Mouse (Mus musculus) kidney, adult 8-10 months (tissue): Measurements from ENCODE around the gene Slc6a20b.
A peak's percentile ranks its signal among the peaks of the same experiment; 100 is the strongest.
"Not testable (repeated sequence)": the region's sequence is repeated elsewhere in the genome, so short reads cannot be mapped to it uniquely, and the experiment has no call there.

Experiments used
- DNase-seq, 2 experiments: peaks; one replicate each; pipeline ENCODE4 v3.0.0; 2022

Slc6a20b gene

DNA sequence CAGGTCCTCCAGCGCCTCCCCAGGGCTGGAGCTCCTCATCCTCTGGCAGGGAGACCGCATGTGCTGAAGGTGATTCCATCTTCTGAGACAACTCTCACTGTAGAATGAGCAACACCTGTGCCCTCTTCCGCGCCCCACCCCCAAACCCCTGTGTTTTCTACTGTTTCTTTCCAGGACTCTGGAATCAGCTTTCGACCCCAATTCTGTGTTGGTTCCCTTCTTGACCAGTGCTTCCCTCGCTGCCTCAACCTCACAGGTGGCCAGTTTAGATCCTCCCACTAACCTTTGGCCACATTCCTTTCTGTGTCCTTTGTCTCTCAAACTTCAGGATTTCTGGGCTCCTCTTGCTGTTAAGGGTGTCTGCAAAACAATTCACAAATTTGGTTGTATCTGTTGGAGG is at the start of gene Slc6a20b:
Slc6a20b (minus strand) TSS at position 285 of the 400 bp plus-strand sequence.
- peak; percentile 75 to 85 for DNase-seq

DNA sequence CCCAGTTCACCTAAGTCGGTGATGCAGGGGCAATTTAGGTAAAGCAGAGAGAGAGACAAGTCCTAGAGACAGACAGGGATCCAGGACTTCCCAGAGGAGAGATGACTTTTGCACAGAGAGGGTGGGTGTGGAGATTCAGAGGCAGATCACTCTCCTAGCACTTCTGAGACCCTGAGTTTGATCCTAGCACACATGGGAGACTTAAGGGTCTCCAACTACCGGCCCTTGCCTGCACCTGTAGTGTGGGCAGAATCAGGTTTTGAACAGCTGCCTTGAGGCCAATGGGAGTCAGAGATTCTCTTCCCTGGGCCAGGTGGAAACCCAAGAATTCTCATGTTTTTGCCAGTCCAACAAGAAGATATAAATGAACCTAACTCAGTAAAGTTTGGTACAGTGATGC is 46.8 kb upstream of the Slc6a20b start:
- no peak for DNase-seq

DNA sequence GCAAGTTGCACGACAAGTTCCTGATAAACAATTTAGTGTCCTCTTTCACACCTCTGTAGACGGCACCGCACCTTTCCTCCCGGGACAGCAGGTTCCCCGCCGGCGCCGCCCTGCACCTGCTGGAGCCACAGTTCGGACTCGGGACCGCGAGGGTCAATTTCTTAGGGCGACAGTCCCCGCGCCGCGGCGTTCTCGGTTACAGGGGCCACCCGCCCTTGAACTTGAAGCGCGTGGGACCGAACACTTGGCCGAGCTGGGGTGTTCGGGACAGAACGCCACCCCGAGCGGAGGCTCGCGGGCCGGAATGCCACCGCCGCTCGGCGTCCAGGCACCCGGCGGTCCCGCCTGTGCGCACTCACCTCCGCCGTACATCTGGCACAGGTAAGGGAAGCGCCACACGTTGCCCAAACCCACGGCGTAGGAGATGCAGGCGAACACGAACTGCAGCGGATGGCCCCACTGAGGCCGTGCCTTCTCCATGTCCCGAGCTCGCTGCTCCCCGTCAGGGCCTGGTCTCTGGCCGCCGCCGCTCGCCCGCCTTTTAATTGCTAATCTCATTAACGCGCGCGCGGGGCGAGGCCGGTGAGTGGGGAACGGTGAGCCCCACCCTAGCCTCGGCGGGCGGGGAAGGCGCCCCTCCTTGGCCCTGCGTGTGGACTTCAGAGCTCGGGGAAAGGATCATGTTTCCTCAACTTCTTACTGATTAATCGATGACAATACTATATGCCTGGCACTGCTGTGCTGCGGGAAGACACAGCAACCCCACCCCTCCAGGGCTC is 46.2 kb upstream of the Slc6a20b start, which contains the start of the genes Ccr9 and Slc6a20a:
Ccr9 (plus strand) TSS at position 113 of the 779 bp plus-strand sequence.
Slc6a20a (minus strand) TSS at position 559 of the 779 bp plus-strand sequence.
- peak; percentile 71 to 75 for DNase-seq

DNA sequence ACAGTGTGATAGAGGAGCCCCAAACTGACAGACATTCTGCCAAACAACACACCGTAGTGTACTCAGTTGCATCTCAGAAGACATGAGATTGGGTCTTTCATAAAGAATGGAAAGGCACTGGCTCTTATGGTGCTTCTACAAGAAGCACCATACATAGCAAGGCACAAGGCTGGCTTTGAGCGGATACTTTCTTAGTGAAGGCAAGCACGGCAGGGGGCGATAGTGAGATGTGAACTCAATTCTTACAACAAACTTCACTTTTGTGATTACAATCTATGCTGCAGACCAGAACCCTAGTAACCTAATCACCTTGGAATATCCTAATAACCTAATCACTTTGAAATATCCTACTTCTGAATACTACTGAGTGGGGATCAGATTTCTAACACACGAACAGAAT is 33.3 kb upstream of the Slc6a20b start:
- DNase-seq: peak; percentile 28 to 62

DNA sequence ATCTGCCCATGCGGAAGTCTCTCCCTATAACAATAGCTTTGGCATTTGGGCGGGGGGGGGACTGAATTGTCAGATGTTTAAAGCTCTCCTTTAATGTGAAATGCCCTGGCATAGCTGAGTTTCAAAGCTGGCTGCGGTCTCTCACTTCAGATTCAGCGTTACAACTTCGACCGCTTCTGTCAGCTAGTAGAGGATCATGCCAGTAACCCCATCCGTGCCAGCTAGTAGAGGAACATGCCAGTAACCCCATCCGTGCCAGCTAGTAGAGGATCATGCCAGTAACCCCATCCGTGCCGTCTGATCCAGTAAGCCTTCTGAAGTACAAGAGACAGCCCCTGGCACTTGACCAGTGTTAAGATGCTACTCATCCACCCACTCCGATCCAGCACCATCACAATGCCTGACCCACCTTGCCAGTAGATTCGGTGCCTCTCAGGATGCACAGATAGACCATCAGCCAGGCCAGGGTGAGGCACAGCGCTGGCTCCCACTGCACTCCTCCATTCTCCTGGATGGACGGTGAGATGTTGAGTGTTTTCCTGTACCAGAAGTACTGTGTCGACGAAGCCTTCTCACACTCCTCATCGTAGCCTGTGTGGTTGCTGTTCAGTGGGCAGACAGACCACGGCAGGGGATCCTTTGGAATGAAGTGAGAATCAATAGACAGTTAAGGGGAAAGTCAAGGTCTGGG is 27.8 kb upstream of the Slc6a20b start:
- not testable (repeated sequence) for DNase-seq

DNA sequence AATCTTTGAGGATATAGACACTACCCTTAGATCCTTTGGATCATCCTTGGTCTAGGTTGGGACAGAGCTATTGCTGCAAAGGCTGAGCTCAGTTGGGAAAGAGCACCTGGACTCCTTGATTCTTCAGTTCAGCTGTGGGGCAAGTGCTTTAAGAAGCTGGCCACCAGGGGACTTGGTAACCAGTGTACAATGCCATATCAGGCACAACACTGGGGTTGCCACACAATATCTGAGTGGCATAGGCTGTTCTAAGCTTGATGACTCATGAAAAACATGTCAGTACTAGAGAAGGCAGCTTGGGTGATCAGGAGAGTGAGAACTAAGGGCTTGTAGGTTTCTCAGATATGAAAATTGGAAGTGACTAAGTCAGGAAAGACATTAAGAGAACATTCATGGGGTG is 26.6 kb upstream of the Slc6a20b start:
- no peak for DNase-seq

DNA sequence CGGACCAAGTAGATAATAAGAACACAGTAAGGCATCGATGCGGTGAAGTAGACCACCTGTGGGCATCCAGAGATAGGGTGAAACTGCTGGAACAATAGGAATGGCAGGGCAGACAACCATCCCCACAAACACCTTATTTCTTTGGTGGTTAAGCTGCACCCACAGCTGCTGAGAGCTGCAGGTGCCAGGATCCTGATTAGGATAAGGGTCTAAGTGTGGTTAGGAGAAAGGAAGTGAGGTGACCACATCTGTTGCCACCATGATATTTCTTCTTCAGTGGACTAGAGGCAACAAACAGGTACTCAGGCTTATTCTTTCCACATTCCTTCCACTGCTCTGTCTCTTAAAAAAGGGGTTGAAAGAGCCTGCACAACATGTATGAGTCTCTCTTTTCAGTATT is 25.1 kb upstream of the Slc6a20b start:
- DNase-seq: no peak

DNA sequence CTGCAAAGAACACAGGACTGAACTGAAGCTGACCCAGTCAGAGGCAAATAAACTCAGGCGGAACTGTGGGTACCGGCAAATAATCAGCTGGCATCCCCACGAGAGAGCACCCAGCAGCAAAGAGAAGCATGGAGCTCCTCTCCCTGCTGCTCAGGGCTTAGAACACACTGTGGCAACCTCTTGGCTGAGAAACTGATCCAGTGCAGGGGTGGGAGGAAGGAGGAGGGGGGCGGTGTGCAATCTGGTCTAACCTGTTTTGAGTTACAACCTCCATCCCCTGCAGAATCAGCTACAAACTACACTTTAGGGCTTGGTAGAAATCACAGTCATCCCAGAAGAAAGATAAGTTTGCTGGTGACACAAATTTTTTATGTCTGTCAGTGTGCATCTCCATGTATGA is 19.0 kb upstream of the Slc6a20b start:
- no peak for DNase-seq

DNA sequence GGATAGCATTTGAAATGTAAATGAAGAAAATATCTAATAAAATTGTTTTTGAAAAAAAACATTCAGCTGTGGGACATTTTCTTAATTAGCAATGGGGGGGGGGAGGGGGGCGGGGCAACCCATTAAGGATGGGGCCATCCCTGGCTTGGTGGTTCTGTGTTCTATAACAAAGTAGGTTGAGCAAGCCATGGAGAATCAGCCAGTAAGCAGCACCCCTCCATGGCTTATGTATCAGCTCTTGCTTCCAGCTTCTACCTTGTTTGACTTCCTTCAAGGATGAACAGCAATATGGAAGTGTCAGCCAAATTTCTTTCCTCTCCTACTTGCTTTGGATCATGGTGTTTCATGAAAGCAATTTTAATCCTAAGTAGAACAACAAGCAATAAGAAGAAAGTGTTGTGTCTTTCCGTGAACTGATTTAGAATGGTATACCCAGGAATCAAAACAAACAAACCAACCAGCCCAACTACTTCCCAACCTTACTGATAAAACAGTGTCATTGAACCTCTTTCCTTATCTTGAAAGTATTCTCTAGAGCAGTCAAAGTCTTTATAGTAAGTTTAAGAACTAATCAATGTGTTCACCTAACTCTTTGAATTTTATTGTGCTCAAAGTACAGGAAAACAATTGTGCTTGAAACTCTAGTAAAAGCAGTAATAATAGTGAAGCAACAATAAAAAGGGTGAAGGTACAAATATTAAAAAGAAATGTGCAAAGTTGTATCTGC is 17.6 kb upstream of the Slc6a20b start:
- DNase-seq: no peak

DNA sequence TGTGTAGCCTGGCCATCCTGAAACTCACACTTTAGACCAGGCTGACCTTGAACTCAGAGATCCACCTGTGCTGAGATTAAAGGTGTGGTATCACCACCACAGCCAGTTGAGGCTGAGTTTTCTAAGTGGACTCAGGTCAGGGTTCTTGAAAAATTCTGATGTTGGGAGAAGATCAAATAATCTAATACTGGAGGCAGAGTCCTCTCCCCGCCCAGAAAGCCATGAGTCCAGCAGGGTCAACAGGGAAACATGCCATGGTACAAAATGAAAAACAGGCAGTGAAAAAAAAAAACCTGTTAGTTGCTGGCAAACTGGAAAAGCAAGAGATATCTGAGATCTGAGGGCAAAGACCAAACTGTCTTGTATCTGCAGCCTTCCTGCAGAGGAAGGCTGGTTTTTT is 7.7 kb upstream of the Slc6a20b start:
- DNase-seq: peak; percentile 69 to 75

DNA sequence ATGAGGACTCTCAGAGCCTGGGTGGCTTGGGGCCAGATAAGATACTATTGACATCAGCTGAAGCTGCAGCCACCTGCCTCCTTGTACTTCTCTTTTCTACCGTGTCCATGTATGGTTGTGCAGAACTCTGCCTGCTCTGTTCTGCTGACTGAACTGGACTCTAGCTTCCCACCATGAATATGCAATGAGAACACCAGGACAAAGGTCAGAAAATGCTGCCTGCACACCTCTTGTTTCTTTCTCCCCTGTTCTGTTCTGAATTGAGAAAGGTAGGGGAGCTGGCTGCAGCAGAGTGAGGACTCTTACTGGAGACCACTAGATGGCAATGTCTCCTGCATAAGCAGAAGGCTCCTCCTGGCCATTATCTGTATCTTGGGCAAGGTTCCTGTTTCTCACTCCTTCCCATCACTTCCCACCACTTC is 6.3 kb upstream of the Slc6a20b start:
- peak; percentile 73 to 88 for DNase-seq

DNA sequence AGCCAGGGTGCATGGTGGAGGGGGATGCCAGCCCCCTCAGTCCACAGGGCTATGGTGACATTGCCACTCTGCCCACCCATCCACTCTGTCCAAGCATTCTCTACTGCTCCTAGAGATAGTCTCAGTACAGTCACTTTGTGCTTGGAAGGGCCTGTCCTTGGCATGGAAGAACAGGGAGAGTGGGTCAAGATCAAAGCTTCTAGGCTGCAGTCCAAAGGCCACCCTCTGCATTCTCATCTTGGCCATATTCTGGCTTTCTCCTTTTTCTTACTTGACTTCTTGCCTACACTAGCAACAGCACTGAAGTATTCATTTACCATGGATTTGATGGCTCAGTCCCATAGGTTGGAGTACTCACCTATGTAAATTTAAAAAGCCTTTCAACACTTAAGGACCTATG is 5.9 kb upstream of the Slc6a20b start:
- DNase-seq: peak; percentile 40 to 49

DNA sequence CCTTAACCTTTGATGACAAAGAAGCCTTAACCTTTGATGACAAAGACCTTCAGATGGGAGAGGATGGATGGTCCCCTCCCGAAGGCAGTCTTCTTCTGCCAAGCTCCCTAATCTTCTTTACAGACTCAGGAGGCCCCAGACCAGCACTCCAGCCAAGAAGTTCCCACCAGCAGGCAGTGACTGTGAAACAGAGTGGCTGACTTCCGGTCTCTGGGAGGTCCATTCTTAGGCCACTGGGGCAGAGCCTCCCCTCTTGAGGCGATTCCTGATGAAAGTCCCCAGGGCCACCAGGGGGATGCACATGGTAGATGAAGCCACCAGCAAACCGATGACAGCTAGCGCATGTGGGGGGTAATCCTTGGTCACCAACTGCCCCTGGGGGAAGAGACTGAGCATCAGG is 4.4 kb upstream of the Slc6a20b start:
- DNase-seq: no peak

DNA sequence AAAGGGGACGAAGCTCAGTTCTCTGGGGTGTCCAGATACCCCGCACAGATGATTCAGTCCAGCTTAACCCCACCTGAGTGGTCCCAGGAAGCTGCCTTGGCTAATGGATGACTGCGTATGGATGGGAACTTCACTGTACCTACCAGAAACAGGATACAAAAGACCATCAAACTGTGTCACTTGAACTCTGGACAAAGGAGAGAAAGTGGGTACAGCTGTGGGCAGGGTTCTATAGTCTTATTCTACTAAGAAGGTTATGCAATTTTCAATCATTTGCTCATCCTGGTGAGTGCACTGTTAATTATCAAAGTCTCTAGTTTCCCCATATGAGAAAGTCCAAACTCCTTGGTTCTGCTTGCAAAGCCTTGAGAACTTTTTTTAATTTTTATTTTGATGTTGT is 628 bp upstream of the Slc6a20b start:
- peak; percentile 35 to 67 for DNase-seq

DNA sequence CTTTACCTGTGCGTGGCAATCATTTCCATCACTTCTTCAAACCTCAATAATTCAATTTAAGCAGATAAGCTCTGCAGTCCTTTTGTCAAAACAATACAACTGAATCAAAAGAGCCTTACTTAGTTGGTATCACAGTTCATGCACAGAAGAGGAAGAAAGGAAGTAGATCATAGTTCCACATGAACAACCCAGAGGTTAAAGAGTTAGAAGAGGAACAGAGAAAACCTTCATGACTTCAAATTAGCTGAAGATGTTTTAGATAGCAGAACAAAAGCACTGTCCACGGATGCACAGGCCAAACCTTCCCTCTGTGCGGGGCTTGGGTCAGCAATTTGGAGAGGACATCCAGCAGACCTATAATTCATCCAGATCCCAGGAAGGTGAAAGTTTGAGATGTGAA is 699 bp downstream of the Slc6a20b start:
- no peak for DNase-seq

DNA sequence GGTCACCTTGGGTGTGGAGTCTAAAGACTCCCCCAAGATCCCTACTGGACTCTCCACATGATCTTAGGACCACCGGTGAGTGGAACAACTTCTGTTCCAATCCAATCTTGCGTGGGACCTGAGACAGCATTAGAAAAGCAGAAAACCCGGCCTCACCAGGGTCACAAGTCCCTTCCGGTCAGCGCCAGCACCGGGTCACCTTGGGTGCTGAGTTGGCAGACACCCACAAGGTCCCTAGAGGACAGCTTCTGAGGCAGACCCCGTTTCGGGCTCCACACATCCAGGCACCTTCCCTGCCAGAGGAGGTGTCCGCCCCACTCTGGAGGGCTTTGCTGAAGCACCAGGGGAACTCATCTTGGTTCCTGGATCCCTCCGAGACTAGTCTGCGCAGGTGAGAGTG is 6.5 kb downstream of the Slc6a20b start:
- DNase-seq: peak; percentile 53 to 63

DNA sequence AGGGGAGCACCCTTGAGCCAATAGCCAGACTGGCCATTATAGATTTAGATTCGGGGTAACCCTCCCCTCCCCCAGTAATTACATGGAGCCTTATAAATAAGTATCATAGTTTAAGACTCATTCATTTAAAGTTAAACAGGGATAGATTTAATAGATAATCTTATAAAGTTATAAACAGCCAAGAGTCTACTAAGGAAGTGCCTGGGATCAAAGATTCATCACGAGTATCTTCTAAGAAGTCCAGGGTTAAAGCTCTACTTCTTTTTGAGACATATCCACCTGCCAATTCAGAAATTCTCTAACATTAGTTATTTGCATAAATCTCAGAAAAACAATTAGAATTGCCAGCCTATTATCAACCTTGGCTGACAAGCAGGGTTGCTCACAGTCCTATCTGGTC is 7.6 kb downstream of the Slc6a20b start:
- peak in 1 of 2 experiments; percentile 57 for DNase-seq

DNA sequence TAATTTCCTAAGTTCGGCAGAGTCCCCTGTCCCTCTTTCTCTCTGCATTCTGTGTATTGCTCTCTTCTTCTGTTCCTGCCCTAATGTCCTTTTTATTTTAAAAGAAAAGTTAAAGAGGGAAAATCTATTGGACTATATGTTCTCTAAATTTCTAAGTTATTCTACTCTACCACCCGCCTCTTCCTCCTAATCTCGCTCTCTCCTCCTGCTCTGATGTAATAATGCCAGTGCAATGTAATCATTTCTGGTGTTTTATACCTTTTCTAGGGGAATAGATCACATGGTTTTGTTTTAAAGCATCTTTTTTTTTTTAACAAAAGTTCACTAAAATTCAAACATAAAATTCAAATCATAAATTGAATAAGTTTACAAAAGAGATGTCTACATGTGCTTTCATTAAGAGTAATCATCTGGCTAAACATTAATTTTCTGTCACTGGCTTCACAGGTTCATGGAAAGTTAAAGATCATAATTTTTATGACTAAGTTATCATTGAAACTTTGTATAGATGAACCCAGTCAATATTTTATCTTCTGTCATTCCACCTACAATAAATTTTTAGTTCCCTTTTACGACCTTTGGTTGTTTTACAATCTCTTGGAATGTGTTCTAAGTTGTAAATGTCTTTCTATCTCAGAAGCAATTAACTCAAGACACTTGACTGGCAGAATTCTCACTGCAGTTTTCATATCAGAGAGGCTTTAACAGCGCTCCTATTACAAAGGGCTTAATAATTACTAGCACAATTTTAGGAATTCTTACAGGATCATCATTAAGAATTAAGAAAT is 11.9 kb downstream of the Slc6a20b start:
- DNase-seq: no peak

DNA sequence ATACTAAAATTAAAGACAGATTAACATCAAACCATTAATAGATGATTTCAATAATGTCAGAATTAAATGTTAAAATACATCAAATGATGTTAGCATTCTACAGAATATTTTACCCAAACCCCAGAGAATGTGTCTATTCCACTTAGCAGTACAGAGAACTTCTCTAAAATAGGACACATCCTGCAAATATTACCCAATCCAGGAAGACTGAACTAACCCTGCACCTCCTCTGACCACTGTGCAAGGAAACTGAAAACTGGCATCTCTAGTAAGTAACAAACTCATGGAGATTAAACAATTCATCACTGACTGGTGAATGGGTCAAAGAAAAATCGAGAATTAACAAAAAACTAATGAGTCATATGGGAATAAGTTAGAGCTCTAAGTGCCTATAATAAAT is 30.8 kb downstream of the Slc6a20b start:
- DNase-seq: no peak

DNA sequence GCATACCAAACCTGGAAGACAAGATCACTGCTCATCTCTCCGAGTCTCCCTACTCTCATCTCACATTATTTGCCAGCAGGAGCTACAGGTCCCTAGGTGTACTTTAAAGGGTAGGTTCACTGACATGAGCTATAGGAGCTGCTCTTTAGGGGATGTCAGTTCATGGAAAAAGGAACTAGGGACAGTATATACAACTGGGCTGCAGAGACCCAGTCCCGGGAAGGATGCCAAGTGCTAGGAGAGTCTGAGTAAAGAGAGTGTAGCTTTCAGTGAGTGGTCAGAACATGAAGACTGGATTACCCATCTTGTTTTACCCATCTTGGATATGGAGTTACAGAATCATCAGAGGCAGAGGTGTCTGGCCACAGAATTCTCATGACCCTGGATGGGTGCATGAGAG is 35.0 kb downstream of the Slc6a20b start:
- DNase-seq: no peak

DNA sequence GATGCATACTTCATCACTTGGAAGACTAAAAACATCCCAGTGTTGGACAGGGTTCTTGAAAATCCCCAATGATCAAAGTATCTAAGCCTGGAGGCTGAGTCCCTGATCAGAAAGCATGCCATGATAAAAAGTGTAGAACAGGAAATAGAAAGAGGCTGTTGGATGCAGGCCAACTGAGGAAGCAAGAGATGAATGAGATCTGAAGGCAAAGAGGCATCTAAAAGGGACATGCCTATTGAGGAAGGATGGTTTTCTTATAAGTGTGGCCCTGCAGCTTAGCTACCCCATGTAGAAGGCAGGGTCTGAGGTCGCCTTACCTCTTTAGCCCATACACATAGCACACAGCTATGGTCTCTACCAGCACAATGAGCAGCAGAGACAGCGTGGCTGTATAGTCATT is 35.5 kb downstream of the Slc6a20b start:
- DNase-seq: no peak

DNA sequence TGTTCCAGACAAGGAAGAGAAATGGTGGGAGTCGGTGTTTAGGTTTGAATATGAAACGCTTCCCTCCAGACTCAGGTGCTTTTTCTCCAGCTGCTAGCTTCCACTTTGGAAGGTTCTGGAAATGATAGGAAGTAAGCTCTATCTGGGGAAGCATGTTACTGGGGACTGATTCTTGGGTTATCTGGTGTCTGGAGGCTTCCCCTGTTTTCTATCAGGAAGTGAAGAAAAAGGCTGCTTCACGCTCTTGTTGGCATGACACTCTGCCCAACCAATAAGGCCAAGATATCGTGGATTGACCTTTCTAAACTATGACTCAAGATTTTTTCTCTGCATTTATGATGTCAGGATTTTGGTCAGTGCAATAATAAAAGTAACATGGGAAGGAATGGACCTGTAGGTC is 37.2 kb downstream of the Slc6a20b start:
- no peak for DNase-seq
